Mouse (Mus musculus) heart, adult 2 months (tissue): ENCODE data around the gene Syna.

Experiments
- CTCF ChIP-seq: fragments of 200-600 bp; IDR thresholded peaks from 2 replicates; pipeline ENCODE4 v1.8.1; 2022; ENCODE audit warnings: antibody characterized with exemption, mild to moderate bottlenecking, moderate library complexity
- POLR2A ChIP-seq: fragments of 200-500 bp; IDR thresholded peaks from 2 replicates; pipeline ENCODE4 v1.6.1; 2011; ENCODE audit warnings: mild to moderate bottlenecking, low read depth, low read length, control low read depth; ENCODE audit not compliant: insufficient read depth

DNA sequence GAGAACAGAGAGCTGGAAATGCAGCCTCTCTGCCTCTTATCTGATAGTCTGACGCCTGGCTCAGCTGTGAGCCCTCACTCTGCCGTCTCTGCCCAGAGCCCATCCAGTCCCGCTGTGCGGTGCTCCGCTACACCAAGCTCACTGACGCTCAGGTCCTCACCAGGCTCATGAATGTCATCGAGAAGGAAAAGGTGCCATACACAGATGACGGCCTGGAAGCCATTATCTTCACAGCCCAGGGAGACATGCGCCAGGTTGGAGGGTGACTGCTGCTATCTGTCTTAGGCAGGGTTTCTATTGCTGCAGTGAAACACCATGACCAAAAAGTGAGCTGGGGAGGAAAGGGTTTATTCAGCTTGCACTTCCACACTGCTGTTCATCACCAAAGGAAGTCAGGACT is 33.1 kb upstream of the Syna start:
- no peak for TF ChIP-seq CTCF
- TF ChIP-seq POLR2A: no peak
